Mouse (Mus musculus): ENCODE data around the gene Trim10. TPM values are rescaled to one million over a fixed set of nuclear protein-coding genes. Genes with fewer than 3 reads are reported as not detected.
"Not testable (repeated sequence)": the region's sequence is repeated elsewhere in the genome, so short reads cannot be mapped to it uniquely, and the experiment has no call there.

The Trim10 gene
- total RNA-seq, 2 experiments from 2014 or later, result not detected

GRCm38 (mm10) chr17:36869955-36870810 lies 809 bp downstream of the Trim10 start:
- no peak for TF ChIP-seq CTCF (conservative IDR thresholded peaks at IDR 0.05)
- DNase-seq (ENCODE audit: low spot score in 2 of 2), result no peak
- H3K4me3 ChIP-seq, result no peak overlapping the region; the same call in 1 of the 2 replicates
- H3K27ac ChIP-seq, result no peak overlapping the region

GRCm38 (mm10) chr17:36874636-36875035 lies 5.3 kb downstream of the Trim10 start:
- Histone ChIP-seq H3K4me3 (no peak overlapping the region), H3K27ac (no peak overlapping the region)
- TF ChIP-seq CTCF (conservative IDR thresholded peaks at IDR 0.05), result no peak
- DNase-seq (ENCODE audit: low spot score in 2 of 2), result no peak

GRCm38 (mm10) chr17:36883350-36883749 lies 14.0 kb downstream of the Trim10 start:
- DNase-seq (ENCODE audit: low spot score in 2 of 2), result no peak
- Histone ChIP-seq H3K27ac (no peak overlapping the region), H3K4me3 (no peak overlapping the region)
- TF ChIP-seq CTCF (conservative IDR thresholded peaks at IDR 0.05), result no peak

- H3K27ac ChIP-seq, result no peak overlapping the region
- TF ChIP-seq CTCF (conservative IDR thresholded peaks at IDR 0.05), result no peak
- no peak for DNase-seq (ENCODE audit: low spot score in 2 of 2)
- no peak overlapping the region for H3K4me3 ChIP-seq
Measured at GRCm38 (mm10) chr17:36885132-36885790, 15.9 kb downstream of the Trim10 start.

- DNase-seq (ENCODE audit: low spot score in 2 of 2), result no peak
- no peak for TF ChIP-seq CTCF (conservative IDR thresholded peaks at IDR 0.05)
- H3K4me3 ChIP-seq, result no peak within 1 kb of the TSS
- H3K27ac ChIP-seq, result no peak within 1 kb of the TSS
Measured at GRCm38 (mm10) chr17:36890073-36890903, 20.9 kb downstream of the Trim10 start, which contains the start of gene Trim40. Trim40 (minus strand) TSS chr17:36890123.

GRCm38 (mm10) chr17:36891496-36891895 lies 22.1 kb downstream of the Trim10 start:
- DNase-seq (ENCODE audit: low spot score in 2 of 2); H3K27ac ChIP-seq; H3K4me3 ChIP-seq: not testable (repeated sequence)

GRCm38 (mm10) chr17:36892362-36892761 lies 23.0 kb downstream of the Trim10 start:
- TF ChIP-seq CTCF (conservative IDR thresholded peaks at IDR 0.05), result peak; percentile 82
- H3K27ac ChIP-seq, result no peak overlapping the region
- H3K4me3 ChIP-seq, result no peak overlapping the region
- DNase-seq (ENCODE audit: low spot score in 2 of 2), result peak; percentile 11 to 60

- no peak for DNase-seq (ENCODE audit: low spot score in 2 of 2)
- TF ChIP-seq CTCF (conservative IDR thresholded peaks at IDR 0.05), result no peak
- Histone ChIP-seq H3K4me3 (no peak overlapping the region), H3K27ac (no peak overlapping the region)
Measured at GRCm38 (mm10) chr17:36893387-36893786, 24.0 kb downstream of the Trim10 start.

- DNase-seq (ENCODE audit: low spot score in 2 of 2), result peak in 1 of 2 experiments; percentile 48
- Histone ChIP-seq H3K4me3 (no peak overlapping the region), H3K27ac (no peak overlapping the region)
- peak; percentile 87 for TF ChIP-seq CTCF (conservative IDR thresholded peaks at IDR 0.05)
Measured at GRCm38 (mm10) chr17:36896583-36896982, 27.2 kb downstream of the Trim10 start.

- Histone ChIP-seq H3K27ac (no peak overlapping the region), H3K4me3 (no peak overlapping the region)
- no peak for TF ChIP-seq CTCF (conservative IDR thresholded peaks at IDR 0.05)
- DNase-seq (ENCODE audit: low spot score in 2 of 2), result no peak
Measured at GRCm38 (mm10) chr17:36897065-36897464, 27.7 kb downstream of the Trim10 start.

- Histone ChIP-seq H3K27ac (no peak within 1 kb of the TSS), H3K4me3 (no peak within 1 kb of the TSS)
- no peak for DNase-seq (ENCODE audit: low spot score in 2 of 2)
- no peak for TF ChIP-seq CTCF (conservative IDR thresholded peaks at IDR 0.05)
Measured at GRCm38 (mm10) chr17:36897552-36898205, 28.3 kb downstream of the Trim10 start, which contains the start of gene Trim31. Trim31 (plus strand) TSS chr17:36898118.

GRCm38 (mm10) chr17:36899376-36899775 lies 30.0 kb downstream of the Trim10 start:
- no peak for TF ChIP-seq CTCF (conservative IDR thresholded peaks at IDR 0.05)
- H3K27ac ChIP-seq, result peak overlapping the region; percentile 54; the same call in 1 of the 2 replicates
- DNase-seq (ENCODE audit: low spot score in 2 of 2), result no peak
- no peak overlapping the region for H3K4me3 ChIP-seq
